Mouse (Mus musculus) inflammation-experienced regulatory T-cells, adult 6 months (primary cell): Measurements from ENCODE around the gene A2ml1. TPM values are rescaled to one million over a fixed set of nuclear protein-coding genes. Genes with fewer than 3 reads are reported as not detected.
"Not testable (repeated sequence)": the region's sequence is repeated elsewhere in the genome, so short reads cannot be mapped to it uniquely, and the experiment has no call there.

ENCODE experiments used
- ATAC-seq: one replicate; pipeline ENCODE4 v1.8.0; 2017
- polyA plus RNA-seq, 3 experiments: library from polyadenylated mRNA; unstranded; fragments of 100-300 nt; shearing (Covaris generic); gene quantifications; one replicate each; pipeline ENCODE4 v1.2.1; 2017

The A2ml1 gene
- polyA plus RNA-seq, result not detected

DNA sequence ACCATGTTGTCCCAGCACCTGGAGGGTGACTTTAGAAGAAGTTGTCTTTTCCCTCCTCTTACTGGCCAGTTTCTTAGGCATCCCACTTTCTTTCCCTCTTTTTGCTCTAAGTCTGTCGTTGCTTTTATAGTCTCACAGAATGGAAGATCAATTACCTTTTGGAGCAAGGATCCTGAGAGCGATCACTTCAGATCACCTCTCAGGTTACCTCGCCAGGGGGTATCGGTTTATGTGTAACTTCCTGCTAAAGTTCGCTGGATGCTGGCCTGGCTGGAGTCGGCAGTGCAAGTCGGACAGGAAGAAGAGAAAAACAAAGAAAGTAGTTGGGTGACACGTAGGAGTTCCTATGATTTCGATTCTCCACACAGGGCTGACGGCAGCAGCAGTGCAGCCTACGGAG, at the start of gene A2ml1:
TSS of gene A2ml1 (minus strand) at position 101 of the 400 bp plus-strand sequence.
- no peak for ATAC-seq

DNA sequence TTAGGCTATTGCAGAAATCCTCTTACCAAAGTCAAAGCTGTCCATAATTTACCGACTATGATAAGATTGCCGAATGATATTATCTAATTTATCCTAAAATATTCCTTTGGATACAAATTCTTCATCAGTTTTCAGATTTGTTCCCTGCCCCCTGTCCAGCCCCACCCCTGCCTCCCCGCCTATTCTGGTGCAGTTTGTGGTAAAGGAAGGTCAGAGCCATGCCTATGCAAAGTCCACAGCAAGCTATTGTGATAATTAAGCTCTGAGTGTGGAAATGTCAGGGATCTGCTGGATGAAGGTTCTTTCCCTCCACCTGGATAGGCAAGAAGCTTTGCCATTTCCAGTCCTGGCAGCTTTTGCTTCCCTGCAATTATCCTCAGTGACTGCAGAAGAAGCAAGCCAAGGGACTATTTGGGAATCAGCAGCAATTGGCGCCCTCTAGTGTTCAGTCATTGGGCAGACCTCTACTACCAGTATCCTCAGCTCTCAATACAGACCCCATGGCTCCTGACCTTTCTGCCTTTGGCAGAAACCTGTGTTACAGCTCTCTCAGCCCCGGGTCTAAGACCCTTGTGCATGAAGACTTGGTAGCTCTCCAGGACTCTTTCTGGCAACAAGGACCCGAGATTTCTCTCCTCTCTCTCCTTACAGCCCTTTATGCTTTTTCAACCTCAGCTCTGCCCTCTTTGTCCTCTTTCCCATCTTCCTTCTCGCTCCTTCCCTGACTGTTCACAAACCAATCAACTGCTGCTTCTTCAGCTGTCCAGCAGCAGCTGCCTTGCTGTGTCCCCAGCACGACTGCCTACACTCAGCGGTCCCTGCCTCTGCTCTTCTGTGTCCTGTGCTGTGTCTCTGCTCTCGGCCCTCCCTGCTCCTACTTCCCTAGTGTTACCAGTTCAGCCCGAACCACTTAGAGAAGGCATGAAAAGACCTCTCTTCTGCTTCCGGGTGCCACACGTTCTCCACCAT, 48.6 kb upstream of the A2ml1 start:
- ATAC-seq, result not testable (repeated sequence)

DNA sequence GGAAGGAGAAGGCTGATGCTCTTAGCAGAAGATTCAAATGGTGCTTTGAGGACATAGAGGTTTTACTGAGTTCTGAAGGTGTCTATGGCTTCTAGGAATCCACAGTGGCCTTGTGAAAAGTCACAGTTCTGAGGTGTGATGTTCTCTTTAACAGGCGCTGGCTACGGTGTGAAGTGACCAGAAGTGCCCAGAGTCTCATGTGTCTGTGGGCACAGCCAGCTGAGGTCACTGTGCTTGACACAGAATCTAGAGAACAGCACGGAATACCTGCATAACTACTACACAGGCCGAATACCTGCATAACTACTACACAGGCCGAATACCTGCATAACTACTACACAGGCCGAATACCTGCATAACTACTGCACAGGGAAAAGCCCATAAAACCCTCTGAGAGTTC, 43.8 kb upstream of the A2ml1 start:
- not testable (repeated sequence) for ATAC-seq

DNA sequence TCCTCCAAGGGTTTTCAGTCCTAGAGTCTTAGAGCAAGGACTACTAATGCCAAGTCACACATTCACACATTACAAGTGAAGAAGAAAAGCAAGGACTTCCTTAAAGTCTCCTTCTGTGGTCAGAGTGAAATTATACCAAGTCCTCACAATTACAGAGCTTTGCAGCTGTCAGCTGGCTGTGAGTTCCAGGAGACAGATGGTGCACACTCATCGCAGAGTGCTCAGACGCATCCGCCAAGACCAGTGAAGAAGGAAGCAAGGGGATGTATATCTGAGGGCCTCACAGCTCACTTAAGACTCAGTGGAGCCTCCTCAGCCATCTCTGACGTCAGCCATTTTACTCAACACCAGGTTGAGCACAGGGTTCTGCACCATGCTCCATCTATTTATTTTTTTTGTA, 43.0 kb upstream of the A2ml1 start:
- no peak for ATAC-seq

DNA sequence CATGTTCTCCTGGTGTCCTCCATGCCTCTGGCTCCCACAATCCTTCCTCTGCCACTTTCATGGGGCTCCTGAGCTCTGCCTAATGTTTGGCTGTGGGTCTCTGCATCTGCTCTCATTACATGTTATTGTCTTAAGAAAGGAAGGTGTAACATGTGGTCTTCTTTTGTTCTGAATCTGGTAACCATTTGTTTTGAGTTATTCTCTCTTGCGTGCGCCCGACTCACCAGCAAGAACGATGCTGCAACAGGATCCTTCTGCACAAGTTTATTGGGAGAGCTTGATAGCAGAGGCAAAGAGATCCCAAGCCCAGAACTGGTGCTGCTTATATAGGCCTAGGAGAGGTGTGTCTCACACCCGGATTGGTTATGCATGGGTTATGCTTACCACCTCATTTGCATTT, 42.0 kb upstream of the A2ml1 start, which contains the start of gene Klrb1a:
TSS of gene Klrb1a (minus strand) at position 101 of the 400 bp plus-strand sequence.
- ATAC-seq, result not testable (repeated sequence)

DNA sequence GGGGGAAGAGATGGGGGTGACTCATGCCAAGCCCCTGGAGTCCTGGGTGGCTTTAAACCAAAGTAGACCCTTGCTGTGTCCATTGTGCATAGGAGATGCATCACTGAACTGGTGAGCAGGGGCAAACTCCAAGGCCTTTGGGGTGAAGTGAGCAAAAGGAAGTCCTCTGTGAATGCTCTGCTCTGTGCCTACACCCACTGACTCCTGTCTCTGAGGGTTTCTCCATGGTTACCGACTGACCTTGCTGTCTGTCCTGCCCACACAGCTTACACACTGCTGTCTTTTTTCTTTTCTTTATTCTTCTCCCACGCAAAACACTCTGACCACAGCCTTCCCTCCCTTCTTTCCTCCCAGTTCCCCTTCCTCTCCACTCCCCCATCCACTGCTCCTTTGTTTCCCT, 41.3 kb upstream of the A2ml1 start:
- ATAC-seq, result no peak

DNA sequence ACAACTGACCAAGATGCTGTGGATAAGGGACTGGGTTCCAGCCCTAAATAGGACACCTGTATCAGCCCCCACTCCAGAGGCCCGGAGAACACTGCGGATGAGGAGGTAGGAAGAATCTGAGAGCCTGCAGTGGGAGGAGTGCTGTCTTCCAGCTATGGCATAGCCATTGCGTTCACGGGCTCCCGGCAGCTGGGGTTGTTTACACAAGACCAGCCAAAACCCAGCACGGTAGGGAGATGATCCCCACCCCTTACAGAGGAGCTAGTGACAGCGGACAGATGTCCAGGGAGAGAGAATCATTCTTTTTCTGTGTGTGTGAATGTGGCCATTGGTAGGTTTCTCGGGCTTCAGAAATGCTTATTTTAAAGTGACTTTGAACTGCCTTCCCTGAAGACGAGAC, 24.9 kb upstream of the A2ml1 start:
- no peak for ATAC-seq

DNA sequence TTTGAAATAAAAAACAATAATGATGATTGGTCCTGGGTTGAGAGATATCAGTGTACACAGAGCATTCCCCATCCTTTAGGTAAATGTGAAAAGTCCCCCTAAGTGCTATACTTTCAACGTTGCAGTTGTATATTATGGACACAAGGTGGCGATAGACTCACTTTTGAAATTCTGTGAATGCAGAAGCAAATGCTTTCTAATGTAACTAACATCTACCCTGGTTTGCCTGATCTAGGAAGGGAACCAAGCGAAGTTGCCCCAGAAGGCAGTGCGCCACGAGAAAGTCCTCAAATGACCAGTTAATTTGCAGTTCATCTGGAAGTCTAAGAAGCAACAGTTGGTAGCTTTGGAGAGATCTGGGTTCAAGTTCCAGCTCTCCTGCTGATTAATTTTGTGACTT, 23.1 kb upstream of the A2ml1 start:
- ATAC-seq, result no peak

DNA sequence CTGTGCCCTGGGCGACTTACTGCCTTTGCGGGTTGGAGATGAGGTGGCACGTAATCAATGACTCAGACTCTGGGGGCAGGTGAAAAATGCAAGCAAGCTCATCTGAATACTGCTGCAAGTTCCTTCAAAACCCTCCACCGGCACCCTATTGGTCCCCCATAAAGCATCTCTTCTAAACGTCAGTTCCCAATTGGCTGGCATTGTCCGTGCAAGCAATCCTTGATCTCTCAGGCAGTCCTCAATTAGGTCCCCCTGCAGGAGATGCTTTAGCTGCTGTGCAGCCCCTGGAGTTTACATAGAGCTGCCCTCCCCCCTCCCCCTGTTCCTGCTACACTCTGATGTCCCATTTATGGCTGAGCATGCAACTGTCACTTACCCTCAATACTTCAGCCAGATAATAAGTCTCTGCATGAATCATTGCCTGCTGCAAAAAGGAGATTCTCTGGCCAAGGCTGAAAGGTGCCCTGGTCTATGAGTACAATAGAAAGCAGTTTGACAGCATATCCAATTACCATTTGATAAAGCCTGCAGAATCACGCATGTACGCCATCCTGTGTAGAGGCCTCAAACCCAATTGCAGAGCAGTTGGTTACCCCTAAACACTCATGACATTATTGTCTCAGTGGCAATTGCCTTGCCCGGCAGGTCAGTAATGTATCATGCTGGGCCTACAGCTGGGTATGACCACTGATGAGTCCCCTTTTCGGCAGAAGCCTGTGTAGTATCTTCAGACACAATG, 21.2 kb upstream of the A2ml1 start:
- ATAC-seq, result no peak

DNA sequence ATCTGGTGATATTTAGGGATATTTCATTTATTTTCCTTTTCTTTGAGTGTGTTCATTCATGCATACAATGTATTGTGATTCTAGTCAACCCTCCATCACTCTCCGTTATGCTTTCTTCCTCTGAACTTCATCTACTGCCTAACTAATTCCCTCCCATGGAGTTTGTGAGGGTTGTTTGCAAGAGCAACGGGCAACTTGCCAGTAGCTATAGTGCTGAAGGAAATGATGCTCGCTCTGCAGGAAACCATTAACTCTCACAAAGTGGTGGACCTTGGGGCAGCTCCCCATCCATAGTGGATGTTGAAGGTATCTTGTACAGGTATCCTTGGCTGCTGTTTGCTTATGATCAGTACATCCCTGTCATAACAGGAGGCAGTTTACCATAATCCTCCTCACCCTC, 20.6 kb upstream of the A2ml1 start:
- ATAC-seq, result no peak

DNA sequence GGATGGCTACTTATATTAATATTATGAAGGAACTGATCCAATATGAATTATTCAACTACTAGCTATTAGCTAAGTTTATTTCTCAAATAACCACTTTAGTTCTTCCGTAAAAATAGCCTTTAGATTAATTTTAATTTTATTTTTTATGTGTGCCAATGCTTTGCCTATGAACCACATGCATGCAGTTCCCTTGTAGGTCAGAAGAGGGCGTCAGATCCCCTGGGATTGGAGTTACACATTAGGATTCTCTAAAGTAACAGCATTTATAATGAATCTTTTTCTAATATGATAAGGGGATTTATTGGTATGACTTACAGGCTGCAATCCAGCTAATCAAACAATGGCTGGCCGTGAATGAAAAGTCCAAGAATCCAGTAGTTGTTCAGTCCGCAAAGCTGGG, 18.1 kb upstream of the A2ml1 start:
- no peak for ATAC-seq

DNA sequence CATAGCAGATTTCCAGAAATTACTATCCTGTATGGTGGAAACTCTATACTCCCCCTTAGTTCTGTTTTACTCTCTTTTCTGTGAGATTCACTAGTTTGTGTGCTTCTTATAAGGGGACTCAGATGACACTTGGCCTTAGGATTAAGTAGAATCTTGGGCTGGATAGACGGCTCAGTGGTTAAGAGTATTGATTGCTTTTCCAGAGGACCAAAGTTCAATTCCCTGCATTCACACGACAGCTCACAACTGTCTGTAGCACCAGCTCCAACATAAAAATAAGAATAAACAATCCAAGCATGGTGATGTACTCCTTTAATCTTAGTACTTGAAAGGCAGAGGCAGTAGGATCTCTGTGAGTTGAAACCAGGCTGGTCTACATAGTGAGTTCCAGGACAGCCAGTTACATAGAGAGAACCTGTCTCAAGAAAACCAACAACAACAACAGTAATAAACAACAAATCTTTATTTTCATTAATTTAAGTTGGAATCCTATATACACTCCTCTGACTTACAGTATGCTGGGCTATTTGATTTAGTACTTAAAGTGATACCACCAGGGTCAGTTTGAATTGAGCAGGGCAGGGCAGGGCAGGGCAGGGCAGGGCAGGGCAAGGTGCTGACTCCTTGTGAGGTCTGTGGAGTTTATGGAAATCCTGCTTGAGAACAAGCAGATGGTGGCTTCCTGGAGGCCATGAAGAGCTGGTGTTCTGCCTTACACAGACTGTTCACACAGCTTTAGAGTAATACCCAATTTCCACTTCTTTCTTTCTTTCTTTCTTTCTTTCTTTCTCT, 17.0 kb upstream of the A2ml1 start:
- no peak for ATAC-seq

DNA sequence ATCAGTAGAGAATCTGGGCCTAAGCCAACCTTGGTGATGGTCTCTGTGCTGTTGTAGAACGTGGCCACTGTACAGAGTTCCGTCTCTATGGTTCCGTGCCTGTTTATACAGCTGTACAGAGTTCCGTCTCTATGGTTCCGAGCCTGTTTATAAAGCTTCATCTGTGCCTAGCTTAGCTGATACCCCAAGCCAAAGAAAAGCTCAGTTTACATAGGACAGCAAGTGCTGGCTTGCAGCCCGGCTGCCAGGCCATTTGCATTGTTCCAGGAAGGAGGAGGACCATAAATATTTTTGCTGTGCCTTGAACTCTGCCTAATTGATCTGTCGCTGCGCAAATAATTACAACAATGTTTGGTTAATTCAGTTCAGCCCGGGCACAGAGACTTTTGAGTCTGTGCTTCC, 15.7 kb upstream of the A2ml1 start:
- ATAC-seq, result no peak

DNA sequence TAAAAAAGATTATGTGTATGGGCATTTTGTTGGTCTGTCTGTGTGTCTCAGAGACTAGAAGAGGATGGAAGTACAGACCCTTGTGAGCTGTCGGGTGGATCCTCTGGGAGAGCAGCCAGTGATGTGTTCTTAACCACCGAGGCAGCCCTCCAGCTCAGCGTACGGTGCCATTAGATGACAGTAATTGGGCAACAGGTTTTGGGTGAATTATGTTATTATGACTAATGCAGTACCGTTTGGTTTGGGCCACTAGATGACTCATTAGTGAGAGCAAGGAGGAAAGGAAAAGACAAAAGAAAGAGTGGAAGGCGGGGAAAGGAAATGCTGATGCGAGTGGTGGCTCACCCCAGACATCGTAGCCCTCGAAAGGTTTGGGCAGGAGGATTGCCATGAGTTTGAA, 13.2 kb upstream of the A2ml1 start:
- ATAC-seq, result no peak

DNA sequence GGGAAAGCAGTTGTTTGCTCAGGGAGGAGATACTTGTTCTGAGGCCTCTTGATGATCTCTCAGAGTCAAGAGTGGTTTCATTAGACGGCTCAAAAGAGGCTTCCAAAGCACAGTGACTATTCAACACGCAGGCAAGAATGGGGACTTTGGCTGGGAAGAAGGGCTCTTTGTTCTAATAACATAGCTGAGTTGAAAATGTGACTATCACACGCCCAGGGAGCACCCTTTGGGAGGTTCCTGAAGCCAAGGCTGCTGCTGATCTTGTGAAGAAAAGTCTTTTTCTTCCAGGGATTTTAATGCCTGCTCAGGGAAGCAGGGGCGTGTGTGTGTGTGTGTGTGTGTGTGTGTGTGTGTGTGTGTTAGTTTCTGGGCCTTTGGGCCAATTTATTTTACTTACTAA, 8.0 kb upstream of the A2ml1 start:
- ATAC-seq, result no peak

DNA sequence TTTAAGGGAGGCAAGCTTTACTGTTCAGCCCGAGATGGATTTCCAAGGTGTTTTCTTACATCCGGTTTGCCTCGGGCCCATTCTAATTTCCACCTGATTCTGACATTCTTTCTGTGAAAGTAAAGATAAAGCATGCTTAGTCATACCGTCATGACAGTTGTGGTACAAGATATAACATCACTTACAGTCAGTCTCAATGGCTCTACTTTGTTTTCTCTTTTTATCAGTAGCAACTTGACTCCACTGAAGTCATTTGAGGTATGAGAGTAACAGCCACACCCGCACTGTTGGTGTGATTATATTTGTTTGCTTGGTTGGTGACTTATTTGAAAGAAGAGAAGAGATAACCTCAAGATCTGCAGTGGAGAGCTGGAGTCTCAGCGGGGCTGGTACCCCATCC, 6.2 kb upstream of the A2ml1 start:
- ATAC-seq, result no peak

DNA sequence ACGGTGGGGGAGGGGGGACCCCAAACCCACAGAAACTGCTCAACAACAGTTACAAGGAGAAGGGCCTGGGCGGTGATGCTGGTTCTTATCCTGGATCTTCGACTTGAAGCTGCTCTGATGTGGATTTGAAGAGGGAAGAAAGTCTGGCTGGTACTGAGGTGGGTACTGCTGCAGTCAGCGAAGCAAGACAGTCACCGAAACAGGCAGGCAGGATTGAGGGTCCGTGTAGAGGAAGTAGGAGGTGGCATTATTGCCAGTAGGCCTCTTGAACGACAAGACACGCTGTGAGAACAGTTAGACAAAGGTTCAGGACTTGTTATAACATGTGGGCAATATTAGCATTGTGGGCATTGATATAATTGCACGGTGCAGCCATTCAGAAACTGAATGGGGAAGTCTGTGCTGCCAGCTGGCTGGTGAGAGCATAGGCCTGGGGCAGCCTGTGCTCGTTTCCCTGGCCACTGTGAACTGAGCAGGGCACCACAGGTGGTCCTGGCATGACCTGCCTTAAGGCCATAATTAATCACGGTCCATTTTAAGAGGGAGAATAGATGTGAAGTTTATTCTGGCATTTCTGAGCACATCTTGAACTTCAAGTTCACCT, 4.3 kb upstream of the A2ml1 start:
- no peak for ATAC-seq

DNA sequence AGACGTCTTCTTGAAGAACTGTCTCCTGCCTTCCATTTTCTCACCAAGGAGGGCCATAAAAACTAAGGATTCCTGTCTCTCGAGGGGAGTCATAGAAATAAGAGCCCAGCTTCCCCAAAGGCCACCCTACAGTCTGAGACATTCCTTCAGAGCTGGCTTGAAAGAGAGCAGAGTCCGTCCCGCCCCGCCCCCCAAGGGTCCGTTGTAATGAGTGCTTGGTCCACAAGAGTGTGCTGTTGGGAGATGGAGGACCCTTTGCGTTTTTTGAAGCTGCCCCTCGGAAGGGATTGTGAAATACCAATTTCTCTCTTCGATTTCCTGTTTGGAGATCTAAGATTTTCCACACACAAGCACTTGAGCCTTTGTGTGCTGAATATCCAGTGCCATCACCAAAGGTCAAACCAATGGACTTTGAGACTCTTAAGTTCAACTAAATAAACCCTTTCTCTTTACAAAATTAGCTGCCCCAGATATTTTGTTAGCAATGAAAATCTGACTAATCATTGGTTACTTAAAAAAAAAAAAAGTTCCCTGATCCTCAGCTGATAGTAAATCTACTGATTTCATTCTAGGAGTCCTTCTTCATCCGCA, 2.8 kb upstream of the A2ml1 start:
- ATAC-seq, result no peak

DNA sequence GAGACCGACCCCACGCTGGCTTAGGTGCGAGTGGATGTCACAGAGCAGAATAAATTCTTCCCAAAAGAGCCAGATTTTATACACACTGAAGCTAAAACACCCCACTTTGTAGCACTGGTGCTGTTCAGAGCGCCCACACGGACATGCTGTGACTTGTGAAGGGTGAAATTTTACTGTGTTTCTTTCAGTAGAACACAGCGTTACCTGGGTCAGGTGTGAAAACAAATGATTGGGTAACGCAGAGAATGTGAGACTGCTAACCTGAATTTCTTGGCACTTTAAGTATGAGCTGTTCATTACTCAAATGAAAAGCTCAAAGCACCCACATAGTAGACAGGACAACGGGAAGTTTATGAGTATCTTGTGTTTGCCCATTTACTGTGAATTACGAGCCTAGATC, 4.1 kb downstream of the A2ml1 start:
- no peak for ATAC-seq

DNA sequence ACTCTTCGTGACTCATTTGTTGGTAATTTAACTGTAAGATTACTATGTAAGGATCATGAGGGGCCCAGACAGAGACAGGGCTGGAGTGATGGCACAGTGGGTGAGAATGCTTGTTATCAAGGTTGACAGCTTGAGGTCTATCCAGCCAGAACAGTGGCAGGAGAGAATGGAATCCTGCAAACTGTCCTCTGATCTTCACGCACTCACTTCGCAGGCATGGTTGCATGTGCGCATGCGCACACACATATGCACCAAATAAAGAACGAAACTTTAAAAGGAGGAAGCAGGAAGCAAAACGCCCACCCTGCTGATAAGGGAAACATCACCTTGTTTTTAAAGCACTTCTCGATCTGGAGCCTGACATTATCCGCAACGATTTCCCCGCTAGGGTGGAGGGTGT, 14.8 kb downstream of the A2ml1 start:
- no peak for ATAC-seq

DNA sequence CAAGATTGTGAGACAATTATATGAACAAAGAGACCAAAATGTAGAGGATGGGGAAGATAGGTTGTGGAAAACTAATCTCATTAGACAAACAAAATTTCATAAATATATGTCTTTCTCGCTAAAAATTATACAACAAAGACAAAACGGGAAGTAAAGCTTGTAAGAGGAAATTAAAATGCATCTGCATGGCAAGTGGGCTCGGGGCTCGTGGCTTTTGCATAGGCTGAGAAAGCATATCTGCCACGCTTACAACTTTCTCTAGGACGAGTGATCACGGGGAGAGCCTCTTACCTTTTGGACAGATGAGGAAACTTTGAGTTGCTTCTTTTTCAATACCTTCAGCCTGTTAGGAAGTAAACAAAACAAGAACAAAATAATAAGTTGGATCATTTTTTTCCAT, 27.4 kb downstream of the A2ml1 start:
- no peak for ATAC-seq
